Mouse (Mus musculus): ENCODE data around the gene Jchain. TPM values are rescaled to one million over a fixed set of nuclear protein-coding genes. Genes with fewer than 3 reads are reported as not detected.
A peak's percentile ranks its signal among the peaks of the same experiment; 100 is the strongest.
"Not testable (repeated sequence)": the region's sequence is repeated elsewhere in the genome, so short reads cannot be mapped to it uniquely, and the experiment has no call there.

Jchain gene
- polyA plus RNA-seq, 1 experiment from 2014 or later: 0.06 TPM

DNA sequence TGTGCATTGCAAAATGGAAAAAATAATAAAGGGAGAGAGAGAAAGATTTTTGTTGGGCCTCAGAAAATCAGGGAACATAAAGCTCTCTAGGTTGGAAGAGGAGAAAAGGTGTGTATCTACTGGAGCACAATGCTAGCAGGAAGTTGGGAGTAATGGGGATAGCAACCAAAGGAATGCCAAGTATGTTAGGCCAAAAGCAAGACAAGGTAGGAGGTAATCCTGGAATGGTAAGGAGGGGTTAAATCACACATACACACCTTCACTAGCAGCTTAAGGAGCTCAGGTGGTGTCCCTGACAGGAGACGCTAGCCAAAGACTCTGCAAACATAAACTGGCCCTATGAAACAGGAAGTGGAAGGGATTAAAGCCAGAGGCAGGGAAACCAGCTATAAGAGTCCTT, 31.3 kb upstream of the Jchain start:
- H3K9ac ChIP-seq: no peak overlapping the region
- 49% methylated on average over 1 of the region's 1 CpGs for WGBS (ENCODE audit: insufficient replicate concordance)
- H3K4me3 ChIP-seq (replicated peaks): no peak overlapping the region
- ATAC-seq (ENCODE audit: insufficient read depth): no peak
- no peak overlapping the region for H3K4me2 ChIP-seq
- peaks cover 9% of the 10 kb centered on the region for H3K27me3 ChIP-seq
- peaks cover 23% of the 10 kb centered on the region for H3K4me1 ChIP-seq (replicated peaks)
- H3K36me3 ChIP-seq (replicated peaks): peaks cover 4% of the 10 kb centered on the region; the same call in 1 of the 2 replicates
- no peak overlapping the region for H3K27ac ChIP-seq (replicated peaks)
- H3K9me3 ChIP-seq (replicated peaks): no peaks in the 10 kb centered on the region

DNA sequence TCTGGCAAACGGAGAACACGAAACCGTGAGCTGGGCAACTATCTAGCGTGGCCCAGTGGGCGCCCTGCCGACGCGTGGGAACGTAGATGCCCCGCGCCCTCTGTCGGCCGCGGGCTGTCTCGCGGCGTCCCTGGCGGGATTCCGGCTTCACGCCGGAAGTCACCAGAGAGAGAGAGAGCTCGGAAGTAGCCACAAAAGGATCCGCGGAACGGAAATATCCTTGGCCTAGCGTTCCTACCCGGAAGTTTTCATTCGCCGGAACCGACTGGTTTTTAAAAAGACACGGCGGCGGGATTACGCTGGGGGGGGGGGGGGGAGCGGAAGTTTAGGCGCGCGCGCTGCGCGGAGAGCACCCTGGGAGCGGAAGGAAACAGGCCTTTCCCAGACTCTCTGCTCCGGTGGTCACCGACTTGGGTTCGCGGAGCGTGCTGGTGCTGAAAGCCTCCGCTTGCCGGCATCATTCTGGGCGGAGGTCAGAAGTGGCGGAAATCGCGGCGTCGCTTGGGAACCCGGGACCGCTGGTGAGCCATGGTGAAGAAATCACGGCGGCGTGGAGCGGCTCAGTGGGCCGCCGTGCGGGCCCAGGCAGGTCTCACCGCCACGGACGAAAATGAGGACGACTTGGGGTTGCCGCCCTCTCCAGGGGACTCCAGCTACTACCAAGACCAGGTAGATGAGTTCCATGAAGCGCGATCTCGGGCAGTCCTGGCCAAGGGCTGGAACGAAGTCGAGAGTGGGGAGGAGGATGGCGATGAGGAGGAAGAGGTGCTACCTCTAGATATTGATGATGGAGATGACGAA, 26.6 kb upstream of the Jchain start, which contains the start of gene Utp3:
TSS of gene Utp3 (plus strand) at position 377 of the 801 bp plus-strand sequence.
- ATAC-seq (ENCODE audit: insufficient read depth): peak; percentile 94
- Histone ChIP-seq H3K9ac (peak within 1 kb of the TSS; percentile 83), H3K4me3 (replicated peaks) (peak within 1 kb of the TSS; percentile 88), H3K27me3 (no peaks in the 10 kb centered on the region), H3K9me3 (replicated peaks) (no peaks in the 10 kb centered on the region), H3K36me3 (replicated peaks) (peaks cover 4% of the 10 kb centered on the region; the same call in 1 of the 2 replicates), H3K4me2 (peak within 1 kb of the TSS; percentile 88), H3K4me1 (replicated peaks) (peaks cover 26% of the 10 kb centered on the region), H3K27ac (replicated peaks) (peak within 1 kb of the TSS; percentile 90)
- WGBS (ENCODE audit: insufficient replicate concordance): under 1% methylated on average over 74 of the region's 76 CpGs

DNA sequence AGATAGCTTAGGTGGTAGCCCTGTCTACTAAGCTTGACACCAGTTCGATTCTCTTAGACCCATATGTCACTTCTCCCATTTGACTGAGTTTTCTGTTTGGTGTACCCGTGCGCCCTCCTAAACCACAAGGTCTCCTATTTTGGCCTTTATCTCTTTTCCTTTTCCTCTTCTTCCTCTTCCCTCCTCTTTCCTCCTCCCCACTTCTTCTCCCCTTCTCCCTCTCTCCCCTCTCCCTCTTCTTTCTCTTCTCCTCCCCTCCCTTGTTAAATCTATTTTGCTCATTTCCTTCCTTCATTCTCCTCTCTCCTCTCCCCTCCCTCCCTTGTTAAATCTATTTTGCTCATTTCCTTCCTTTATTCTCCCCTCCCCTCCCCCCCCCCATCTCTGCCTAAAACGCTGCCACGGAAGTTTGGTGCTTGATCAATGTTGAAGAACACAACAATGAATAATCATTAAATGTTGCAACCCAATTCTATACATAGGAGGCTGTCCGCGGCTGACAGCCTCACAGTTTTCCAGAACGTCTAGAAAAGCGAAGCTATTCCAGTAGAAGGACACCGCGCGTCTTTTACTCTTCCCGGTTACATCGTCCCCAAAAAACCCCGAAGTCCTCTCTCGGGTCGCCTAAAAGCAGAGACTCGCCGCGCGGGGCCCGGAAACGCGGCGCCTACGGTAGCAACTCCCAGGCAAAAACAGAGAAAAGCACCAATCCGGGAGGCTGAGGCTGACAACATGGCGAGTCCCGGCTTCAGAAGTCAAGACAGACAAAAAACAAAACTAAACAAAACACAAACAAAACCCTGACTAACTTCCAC, 25.8 kb upstream of the Jchain start:
- ATAC-seq (ENCODE audit: insufficient read depth): peak; percentile 53
- H3K4me1 ChIP-seq (replicated peaks): peaks cover 26% of the 10 kb centered on the region
- H3K36me3 ChIP-seq (replicated peaks): peaks cover 4% of the 10 kb centered on the region; the same call in 1 of the 2 replicates
- 1% methylated on average over 29 of the region's 29 CpGs for WGBS (ENCODE audit: insufficient replicate concordance)
- no peaks in the 10 kb centered on the region for H3K27me3 ChIP-seq
- H3K27ac ChIP-seq (replicated peaks): peak overlapping the region; percentile 90
- H3K9ac ChIP-seq: peak overlapping the region; percentile 72
- H3K4me2 ChIP-seq: peak overlapping the region; percentile 88
- H3K4me3 ChIP-seq (replicated peaks): peak overlapping the region; percentile 88
- H3K9me3 ChIP-seq (replicated peaks): no peaks in the 10 kb centered on the region

DNA sequence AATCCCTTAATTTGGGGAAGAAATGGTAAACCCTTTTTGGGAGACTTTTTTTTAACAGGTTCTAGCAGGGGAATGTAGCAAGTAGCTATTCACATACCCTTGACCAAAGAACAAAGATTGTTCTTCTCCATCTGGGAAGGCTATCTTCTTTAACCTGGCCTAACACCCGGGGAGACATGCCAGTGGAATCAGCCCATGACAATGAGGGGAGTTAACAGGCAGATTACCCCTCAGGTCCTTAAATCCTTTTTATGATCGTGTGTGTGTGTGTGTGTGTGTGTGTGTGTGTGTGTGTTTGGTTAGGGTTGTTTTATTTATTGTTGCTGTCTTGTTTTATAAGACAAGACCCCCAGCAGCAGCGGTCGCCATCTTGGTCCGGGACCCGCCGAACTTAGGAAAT, 17.8 kb upstream of the Jchain start:
- WGBS (ENCODE audit: insufficient replicate concordance): 77% methylated on average over 7 of the region's 7 CpGs
- no peak overlapping the region for H3K9ac ChIP-seq
- H3K4me1 ChIP-seq (replicated peaks): no peaks in the 10 kb centered on the region
- H3K9me3 ChIP-seq (replicated peaks): no peaks in the 10 kb centered on the region
- no peaks in the 10 kb centered on the region for H3K36me3 ChIP-seq (replicated peaks)
- no peak overlapping the region for H3K4me2 ChIP-seq
- H3K27me3 ChIP-seq: no peaks in the 10 kb centered on the region
- no peak overlapping the region for H3K4me3 ChIP-seq (replicated peaks)
- no peak overlapping the region for H3K27ac ChIP-seq (replicated peaks)
- ATAC-seq (ENCODE audit: insufficient read depth): no peak

DNA sequence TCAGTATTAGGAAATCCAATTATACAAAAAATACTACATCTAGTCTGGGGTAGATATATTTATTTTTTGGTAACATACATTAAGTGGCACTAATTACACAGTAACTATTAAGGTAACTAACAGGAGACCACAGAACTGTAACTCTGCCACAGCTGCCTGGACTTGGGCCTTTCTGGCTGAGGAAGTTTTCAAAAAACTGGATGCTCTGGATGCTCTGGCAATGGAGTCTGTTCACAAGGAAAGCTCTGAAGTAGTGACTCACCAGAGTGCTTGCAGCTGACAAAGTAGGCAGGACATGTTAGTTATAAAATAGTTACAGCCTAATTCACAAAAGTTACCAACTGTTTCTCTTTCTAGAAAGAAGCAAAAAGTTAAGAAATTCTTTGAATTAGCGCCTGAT, 16.7 kb upstream of the Jchain start:
- not testable (repeated sequence) for ATAC-seq (ENCODE audit: insufficient read depth); H3K36me3 ChIP-seq (replicated peaks); H3K27me3 ChIP-seq; H3K9me3 ChIP-seq (replicated peaks); H3K4me2 ChIP-seq; H3K27ac ChIP-seq (replicated peaks); H3K4me3 ChIP-seq (replicated peaks); H3K4me1 ChIP-seq (replicated peaks); H3K9ac ChIP-seq
- 56% methylated on average over 1 of the region's 1 CpGs for WGBS (ENCODE audit: insufficient replicate concordance)

DNA sequence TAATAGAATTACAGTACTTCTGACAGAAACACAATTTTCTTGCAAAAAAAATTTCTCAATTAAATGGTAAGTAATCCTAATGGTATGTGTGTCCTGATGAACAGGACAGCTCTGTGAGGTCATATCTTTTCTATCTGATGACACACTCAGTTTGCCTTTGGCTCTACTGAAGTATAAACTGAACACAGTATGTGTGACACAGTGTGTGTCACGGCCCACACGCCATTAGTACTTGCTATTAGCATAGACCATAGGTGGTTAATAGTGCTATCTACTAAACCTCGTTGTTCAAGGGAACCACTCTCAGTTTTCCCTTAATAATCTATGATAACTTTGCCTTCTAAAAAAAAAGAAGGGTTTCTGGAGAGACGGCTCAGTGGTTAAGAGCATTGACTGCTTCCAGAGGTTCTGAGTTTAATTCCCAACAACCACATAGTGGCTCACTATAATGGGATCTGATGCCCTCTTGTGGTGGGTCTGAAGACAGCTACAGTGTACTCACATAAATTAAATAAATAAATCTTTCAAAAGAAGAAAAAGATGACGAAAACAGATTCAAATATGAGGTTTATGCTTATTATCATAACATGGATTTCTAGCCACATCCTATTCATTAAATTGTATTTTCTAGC, 15.1 kb upstream of the Jchain start:
- ATAC-seq (ENCODE audit: insufficient read depth): no peak
- Histone ChIP-seq H3K27me3 (no peaks in the 10 kb centered on the region), H3K27ac (replicated peaks) (no peak overlapping the region), H3K9me3 (replicated peaks) (no peaks in the 10 kb centered on the region), H3K9ac (no peak overlapping the region), H3K4me3 (replicated peaks) (no peak overlapping the region), H3K4me1 (replicated peaks) (no peaks in the 10 kb centered on the region), H3K36me3 (replicated peaks) (no peaks in the 10 kb centered on the region), H3K4me2 (no peak overlapping the region)
- WGBS (ENCODE audit: insufficient replicate concordance): 47% methylated on average over 5 of the region's 5 CpGs

DNA sequence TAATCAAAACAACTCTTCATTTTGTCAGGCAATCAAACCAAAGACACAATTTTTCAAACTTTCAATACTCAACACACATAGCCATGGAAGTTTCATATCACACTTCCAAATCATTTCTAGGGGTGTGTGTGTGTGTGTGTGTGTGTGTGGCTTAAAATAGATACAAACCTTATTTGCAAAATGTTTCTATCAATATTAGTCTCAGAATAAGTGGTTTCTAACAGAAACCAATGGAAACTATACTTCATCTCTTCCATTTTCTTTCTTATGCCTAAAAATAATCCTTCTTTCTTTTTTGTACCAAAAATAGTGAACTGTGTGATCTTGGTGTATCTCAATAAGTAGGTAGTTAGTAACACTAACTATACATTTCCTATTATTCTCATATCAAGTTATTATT, 13.2 kb upstream of the Jchain start:
- Histone ChIP-seq H3K27ac (replicated peaks) (no peak overlapping the region), H3K9me3 (replicated peaks) (no peaks in the 10 kb centered on the region), H3K4me3 (replicated peaks) (no peak overlapping the region), H3K27me3 (no peaks in the 10 kb centered on the region), H3K36me3 (replicated peaks) (no peaks in the 10 kb centered on the region), H3K9ac (no peak overlapping the region), H3K4me1 (replicated peaks) (no peaks in the 10 kb centered on the region), H3K4me2 (no peak overlapping the region)
- no peak for ATAC-seq (ENCODE audit: insufficient read depth)

DNA sequence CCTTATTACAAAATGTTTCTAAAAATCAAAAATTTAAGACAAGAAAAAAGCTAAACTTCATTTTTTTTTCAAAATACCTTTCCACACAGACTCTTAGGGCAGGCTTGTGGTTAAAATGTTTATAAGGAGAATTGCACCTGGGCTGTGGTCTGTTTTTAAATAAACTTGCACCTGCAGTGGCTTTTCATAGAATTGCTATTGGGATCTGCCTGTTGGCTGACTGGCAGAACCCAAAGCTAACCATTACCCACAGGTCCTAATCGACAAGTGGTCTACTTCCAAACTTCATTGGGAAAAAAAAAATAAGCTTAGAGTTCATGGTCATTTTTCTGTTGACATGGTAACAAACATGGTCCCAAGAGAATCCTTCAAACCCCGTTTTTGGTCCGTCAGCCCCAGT, 7.0 kb upstream of the Jchain start:
- Histone ChIP-seq H3K4me1 (replicated peaks) (no peaks in the 10 kb centered on the region), H3K36me3 (replicated peaks) (no peaks in the 10 kb centered on the region), H3K9ac (no peak overlapping the region), H3K4me2 (no peak overlapping the region), H3K27ac (replicated peaks) (no peak overlapping the region), H3K9me3 (replicated peaks) (no peaks in the 10 kb centered on the region), H3K4me3 (replicated peaks) (no peak overlapping the region), H3K27me3 (no peaks in the 10 kb centered on the region)
- ATAC-seq (ENCODE audit: insufficient read depth): no peak
- 62% methylated on average over 3 of the region's 3 CpGs for WGBS (ENCODE audit: insufficient replicate concordance)

DNA sequence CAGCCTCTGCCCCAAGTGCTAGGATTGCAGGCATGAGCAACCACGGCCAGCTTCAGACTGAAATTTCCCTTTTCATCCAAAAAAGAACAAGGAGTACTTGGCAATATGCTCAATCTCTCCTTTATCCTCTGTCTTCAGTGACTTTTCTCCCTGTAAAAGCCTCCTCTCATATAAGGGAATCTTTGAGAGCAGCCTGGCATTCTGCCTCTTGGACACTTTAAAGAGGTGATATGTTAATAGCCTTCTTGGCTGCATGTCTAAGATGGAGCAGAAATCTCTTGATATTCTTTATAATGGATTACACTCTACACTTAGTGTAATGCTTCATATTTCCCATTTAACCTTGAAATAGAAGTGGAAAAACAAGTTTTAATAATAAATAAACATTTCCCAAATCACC, 3.2 kb upstream of the Jchain start:
- Histone ChIP-seq H3K27me3 (no peaks in the 10 kb centered on the region), H3K27ac (replicated peaks) (no peak overlapping the region), H3K9me3 (replicated peaks) (no peaks in the 10 kb centered on the region), H3K4me1 (replicated peaks) (no peaks in the 10 kb centered on the region), H3K36me3 (replicated peaks) (no peaks in the 10 kb centered on the region), H3K9ac (no peak overlapping the region), H3K4me3 (replicated peaks) (no peak overlapping the region), H3K4me2 (no peak overlapping the region)
- ATAC-seq (ENCODE audit: insufficient read depth): no peak
- WGBS (ENCODE audit: insufficient replicate concordance): 34% methylated on average over 1 of the region's 1 CpGs

DNA sequence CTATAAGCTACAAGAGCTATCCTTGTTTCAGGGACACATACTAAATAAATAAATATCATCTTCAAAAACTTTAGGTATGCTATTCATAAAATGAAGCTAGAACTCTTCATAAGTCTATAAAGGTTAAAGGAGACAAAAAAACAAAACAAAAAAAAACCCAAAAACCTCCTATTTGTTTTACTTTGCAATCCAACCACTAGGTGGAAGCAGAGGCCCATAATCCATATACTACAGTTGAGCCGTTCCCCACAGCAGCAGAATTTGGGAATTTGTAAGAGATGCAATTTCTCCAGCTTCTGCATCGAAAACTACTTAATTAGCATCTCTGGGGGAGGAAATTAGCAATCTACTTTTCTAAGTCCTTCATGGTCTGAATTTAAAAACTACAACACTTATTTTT, 8.5 kb downstream of the Jchain start:
- Histone ChIP-seq H3K36me3 (replicated peaks) (no peaks in the 10 kb centered on the region), H3K4me1 (replicated peaks) (no peaks in the 10 kb centered on the region), H3K27ac (replicated peaks) (no peak overlapping the region), H3K4me2 (no peak overlapping the region), H3K4me3 (replicated peaks) (no peak overlapping the region), H3K27me3 (no peaks in the 10 kb centered on the region), H3K9me3 (replicated peaks) (no peaks in the 10 kb centered on the region), H3K9ac (no peak overlapping the region)
- ATAC-seq (ENCODE audit: insufficient read depth): no peak
- WGBS (ENCODE audit: insufficient replicate concordance): under 1% methylated on average over 2 of the region's 2 CpGs

DNA sequence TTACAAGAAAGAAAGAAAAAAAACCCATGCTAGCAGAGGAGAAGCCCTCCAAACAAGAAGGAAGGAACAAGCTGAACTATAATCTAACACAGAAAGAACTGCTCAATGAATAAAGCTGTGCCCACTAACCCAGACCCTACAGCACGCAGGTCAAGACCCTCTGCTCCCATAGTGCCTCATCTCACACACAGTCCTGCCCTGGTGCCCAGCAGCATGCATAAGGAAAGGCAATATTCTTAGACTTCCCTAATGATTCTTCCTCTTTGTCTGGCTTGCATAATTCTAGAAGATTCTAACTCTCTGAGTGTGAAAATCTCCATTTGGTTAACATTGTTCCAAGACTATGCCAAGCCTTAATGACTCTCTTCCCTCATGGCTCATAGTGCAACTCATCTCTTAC, 18.7 kb downstream of the Jchain start:
- ATAC-seq (ENCODE audit: insufficient read depth): peak; percentile 54; the same call in 1 of the 2 replicates
- Histone ChIP-seq H3K4me2 (no peak overlapping the region), H3K36me3 (replicated peaks) (no peaks in the 10 kb centered on the region), H3K9me3 (replicated peaks) (no peaks in the 10 kb centered on the region), H3K27ac (replicated peaks) (no peak overlapping the region), H3K4me1 (replicated peaks) (no peaks in the 10 kb centered on the region), H3K27me3 (no peaks in the 10 kb centered on the region), H3K4me3 (replicated peaks) (no peak overlapping the region), H3K9ac (no peak overlapping the region)
- 53% methylated on average over 1 of the region's 1 CpGs for WGBS (ENCODE audit: insufficient replicate concordance)
